ENCODE assay signal across 9 mouse cellular contexts in the genomic region with DNA sequence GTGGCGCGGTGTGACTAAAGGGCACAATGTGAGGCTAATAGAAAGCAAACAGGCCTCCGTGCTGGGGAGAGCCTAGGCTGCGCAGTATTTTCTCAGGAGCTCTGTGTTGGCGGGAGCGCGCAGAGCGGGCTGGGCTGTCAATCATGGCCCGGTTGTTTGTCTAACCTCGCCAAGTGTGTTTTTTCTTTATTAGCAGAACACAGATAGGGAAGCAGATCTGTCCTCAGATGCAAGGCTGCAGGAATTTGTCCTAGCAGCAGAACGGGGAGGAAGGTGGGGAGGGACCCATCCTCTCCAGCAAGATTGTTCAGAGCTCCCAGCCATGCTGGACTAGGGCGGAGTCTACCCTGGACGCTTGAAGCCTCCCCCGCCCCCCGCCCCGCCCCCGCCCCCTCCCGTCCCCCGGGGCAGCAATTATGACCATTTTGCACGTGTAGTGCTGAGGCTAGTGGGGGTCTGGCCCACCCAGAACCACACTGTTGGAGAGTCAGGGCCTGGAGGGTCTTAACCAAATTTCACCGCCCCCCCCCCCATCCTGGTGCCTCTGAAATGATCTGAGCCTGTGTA. TPM values are rescaled to one million over a fixed set of nuclear protein-coding genes. Genes with fewer than 3 reads are reported as not detected.
DNase-seq lines count a peak whose midpoint lies in the region; ATAC-seq and TF ChIP-seq lines count a peak whose summit lies in the region.
"Had no signal": no experiment of that assay in that cellular context is flagged by ENCODE, and none has a peak within 500 bp of the region (broad histone marks: within the 10 kb centered on the region; RNA-seq: fewer than 3 reads in every experiment).

No protein-coding gene starts in this region.

- no peaks in the 10 kb centered on the region; the same call in 1 of the 2 replicates for H3K27me3 ChIP-seq in heart, embryonic 16.5 days (ENCODE audit: control insufficient read depth, insufficient read depth, low read length)
- no peaks in the 10 kb centered on the region for H3K27me3 ChIP-seq in hindbrain, postnatal 0 days (ENCODE audit: insufficient read depth, low read length)
- H3K27me3 ChIP-seq in neural tube, embryonic 11.5 days (ENCODE audit: control insufficient read depth, insufficient read depth, low read length), result no peaks in the 10 kb centered on the region

- no peak for TF ChIP-seq CTCF in hindbrain, postnatal 0 days (IDR thresholded peaks at IDR 0.05; ENCODE audit: low read depth)

- 5% methylated on average over 16 of the region's 21 CpGs for WGBS in heart, embryonic 16.5 days
- WGBS in hindbrain, postnatal 0 days, result 4% methylated on average over 21 of the region's 21 CpGs
- WGBS in neural tube, embryonic 11.5 days, result 1% methylated on average over 20 of the region's 21 CpGs

- peaks cover 3% of the 10 kb centered on the region; the same call in 1 of the 2 replicates for H3K4me1 ChIP-seq in heart, embryonic 16.5 days (ENCODE audit: control insufficient read depth, insufficient read depth, low read length)
- H3K4me1 ChIP-seq in hindbrain, postnatal 0 days (ENCODE audit: insufficient read depth, low read length), result no peaks in the 10 kb centered on the region
- H3K4me1 ChIP-seq in neural tube, embryonic 11.5 days (ENCODE audit: control insufficient read depth, insufficient read depth, low read length), result no peaks in the 10 kb centered on the region

- H3K27ac ChIP-seq in heart, embryonic 16.5 days (ENCODE audit: low read length), result no peak overlapping the region
- no peak overlapping the region for H3K27ac ChIP-seq in hindbrain, postnatal 0 days
- no peak overlapping the region for H3K27ac ChIP-seq in neural tube, embryonic 11.5 days (ENCODE audit: low read depth, low read length)

- ATAC-seq in heart, embryonic 16.5 days (replicated peaks; ENCODE audit: extremely low read depth, insufficient read depth, low FRiP score), result peak; percentile 67
- peak; percentile 75 for ATAC-seq in hindbrain, postnatal 0 days
- ATAC-seq in neural tube, embryonic 11.5 days (ENCODE audit: insufficient read depth, low FRiP score, low TSS enrichment), result peak; percentile 60

- H3K36me3 ChIP-seq in heart, embryonic 16.5 days (ENCODE audit: control insufficient read depth, insufficient read depth), result no peaks in the 10 kb centered on the region
- no peaks in the 10 kb centered on the region for H3K36me3 ChIP-seq in hindbrain, postnatal 0 days (ENCODE audit: insufficient read depth, low read length)
- H3K36me3 ChIP-seq in neural tube, embryonic 11.5 days (ENCODE audit: control insufficient read depth, insufficient read depth, low read length), result no peaks in the 10 kb centered on the region

- no peaks in the 10 kb centered on the region for H3K9me3 ChIP-seq in heart, embryonic 16.5 days (replicated peaks; ENCODE audit: control insufficient read depth, low read length)
- H3K9me3 ChIP-seq in hindbrain, postnatal 0 days (ENCODE audit: low read length), result no peaks in the 10 kb centered on the region
- H3K9me3 ChIP-seq in neural tube, embryonic 11.5 days (ENCODE audit: control insufficient read depth, low read length), result no peaks in the 10 kb centered on the region

- H3K9ac ChIP-seq in heart, embryonic 16.5 days (ENCODE audit: low read length), result peak overlapping the region; percentile 64
- H3K9ac ChIP-seq in hindbrain, postnatal 0 days (replicated peaks; ENCODE audit: low read length), result peak overlapping the region; percentile 44
- peak overlapping the region; percentile 45 for H3K9ac ChIP-seq in neural tube, embryonic 11.5 days (ENCODE audit: low read length)

- peak overlapping the region; percentile 56 for H3K4me3 ChIP-seq in heart, embryonic 16.5 days (ENCODE audit: low read length)
- peak overlapping the region; percentile 33 for H3K4me3 ChIP-seq in hindbrain, postnatal 0 days (ENCODE audit: low read length)
- H3K4me3 ChIP-seq in neural tube, embryonic 11.5 days (ENCODE audit: low read depth, low read length), result peak overlapping the region; percentile 32

- DNase-seq in heart, adult 8-10 months (ENCODE audit: low spot score), result no peak
- DNase-seq in embryo, embryonic 10.5 days (ENCODE audit: low spot score), result peak; percentile 71
- peak; percentile 41 for DNase-seq in hindbrain, postnatal 0 days (ENCODE audit: low spot score)
- DNase-seq in neural tube, embryonic 11.5 days (ENCODE audit: low spot score), result no peak
- DNase-seq in spleen, postnatal 10 days (ENCODE audit: low spot score in 2 of 2), result no peak
- no peak for DNase-seq in urinary bladder, postnatal 14 days (ENCODE audit: low spot score)
- DNase-seq in urinary bladder, adult 2 months (ENCODE audit: low spot score), result no peak

- peak overlapping the region; percentile 69 for H3K4me2 ChIP-seq in heart, embryonic 16.5 days (ENCODE audit: low read depth, low read length)
- peak overlapping the region; percentile 56 for H3K4me2 ChIP-seq in hindbrain, postnatal 0 days (ENCODE audit: low read depth, low read length)
- H3K4me2 ChIP-seq in neural tube, embryonic 11.5 days (ENCODE audit: low read depth), result peak overlapping the region; percentile 44

RNA-seq across cellular contexts. Expression of gene Barx1, which starts 43.7 kb away (rescaled TPM):
- 0.17 and 0.33 TPM in 2 replicates for polyA plus RNA-seq in heart, embryonic 16.5 days (2015; fragmentation: Nextera tagmentation; extraction: Ambion mirVana)
- not detected for total RNA-seq in heart, adult 8-10 months (2022)
- not detected in 2 replicates for total RNA-seq in hindbrain, postnatal 0 days (2014; rRNA removed)
- polyA plus RNA-seq in hindbrain, postnatal 0 days (2015; fragmentation: Nextera tagmentation; extraction: Ambion mirVana), result not detected in 2 replicates
- polyA plus RNA-seq in neural tube, embryonic 11.5 days (2014; fragmentation: Nextera tagmentation; extraction: Ambion mirVana), result 0.51 TPM in 1 of 2 replicates, not detected in the other
- polyA plus RNA-seq in urinary bladder, adult 2 months (2012; rRNA removed), result not detected in 2 replicates
- total RNA-seq: common myeloid progenitor, adult 5-6 weeks had no signal

Comparison
In these comparisons a context has a peak if more than half of its experiments do, and no peak if none do; other contexts are left out.
1. DNase-seq: peak in embryo, embryonic 10.5 days (single experiment) and hindbrain, postnatal 0 days (single experiment); none in heart, adult 8-10 months (single experiment), neural tube, embryonic 11.5 days (single experiment), spleen, postnatal 10 days (0 of 2), urinary bladder, postnatal 14 days (single experiment) and urinary bladder, adult 2 months (single experiment).
2. Peak in every context shown above with its lines, with median percentiles within 50 percentile points of each other: ATAC-seq, H3K4me2 ChIP-seq, H3K4me3 ChIP-seq and H3K9ac ChIP-seq.